Mouse (Mus musculus) inflammation-experienced regulatory T-cells, adult 16 weeks (primary cell): ENCODE results near the gene Gm28551. TPM values are rescaled to one million over a fixed set of nuclear protein-coding genes. Genes with fewer than 3 reads are reported as not detected.

Experiments used
- polyA plus RNA-seq: library from polyadenylated mRNA; unstranded; fragments of 100-300 nt; shearing (Covaris generic); gene quantifications from one replicate; pipeline ENCODE4 v1.2.1, GENCODE M21; 2017

Gm28551 gene
- polyA plus RNA-seq = 0.38 TPM

DNA sequence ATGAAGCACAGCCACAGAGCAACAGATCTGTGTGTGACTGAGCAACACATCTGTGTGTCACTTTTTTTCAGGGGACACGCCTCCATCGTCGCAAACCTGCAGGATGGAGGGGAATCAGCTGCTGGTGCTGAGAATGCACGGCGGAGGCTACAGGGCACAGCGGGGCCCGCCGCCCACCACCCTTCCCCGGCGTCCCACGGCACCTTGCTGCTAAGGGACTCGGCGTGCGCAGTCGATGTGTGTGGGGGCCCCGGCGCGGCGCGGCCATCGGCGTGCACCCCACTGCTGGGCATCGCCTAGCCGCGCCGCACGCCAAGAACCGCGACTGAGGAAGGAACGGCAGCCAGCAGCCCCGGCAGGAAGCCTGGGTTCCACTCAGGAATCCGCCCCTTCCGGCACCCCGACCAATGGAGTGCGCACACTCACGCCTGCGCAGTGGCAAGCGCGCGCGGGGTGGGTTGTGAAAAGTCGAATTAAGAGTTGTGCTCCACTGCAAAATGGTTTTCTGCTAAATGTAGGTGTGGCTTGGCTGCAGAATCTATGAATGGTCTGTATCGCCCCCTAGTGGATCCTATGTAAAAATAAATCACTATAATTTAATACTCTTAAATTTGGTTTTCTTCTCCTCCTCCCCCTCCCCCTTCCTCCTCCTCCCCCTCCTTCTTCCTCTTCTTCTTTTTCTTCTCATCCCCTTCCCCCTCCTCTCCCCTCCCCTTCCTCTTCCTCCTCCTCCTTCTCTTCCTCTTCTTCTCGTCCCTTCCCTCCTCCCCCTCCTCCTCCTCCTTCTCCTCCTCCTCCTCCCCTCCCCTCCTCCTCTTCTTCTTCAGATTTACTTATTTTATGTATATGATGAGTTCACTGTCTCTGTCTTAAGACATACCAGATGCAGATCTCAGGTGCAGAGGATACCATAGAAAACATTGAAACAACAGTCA, at the start of gene Gm28551, which contains the start of the genes Asdurf and Asnsd1:
Gm28551 (minus strand) TSS at position 341 of the 935 bp plus-strand sequence.
Asdurf (minus strand) TSS at position 293 of the 935 bp plus-strand sequence.
Asnsd1 (minus strand) TSS at position 426 of the 935 bp plus-strand sequence.

DNA sequence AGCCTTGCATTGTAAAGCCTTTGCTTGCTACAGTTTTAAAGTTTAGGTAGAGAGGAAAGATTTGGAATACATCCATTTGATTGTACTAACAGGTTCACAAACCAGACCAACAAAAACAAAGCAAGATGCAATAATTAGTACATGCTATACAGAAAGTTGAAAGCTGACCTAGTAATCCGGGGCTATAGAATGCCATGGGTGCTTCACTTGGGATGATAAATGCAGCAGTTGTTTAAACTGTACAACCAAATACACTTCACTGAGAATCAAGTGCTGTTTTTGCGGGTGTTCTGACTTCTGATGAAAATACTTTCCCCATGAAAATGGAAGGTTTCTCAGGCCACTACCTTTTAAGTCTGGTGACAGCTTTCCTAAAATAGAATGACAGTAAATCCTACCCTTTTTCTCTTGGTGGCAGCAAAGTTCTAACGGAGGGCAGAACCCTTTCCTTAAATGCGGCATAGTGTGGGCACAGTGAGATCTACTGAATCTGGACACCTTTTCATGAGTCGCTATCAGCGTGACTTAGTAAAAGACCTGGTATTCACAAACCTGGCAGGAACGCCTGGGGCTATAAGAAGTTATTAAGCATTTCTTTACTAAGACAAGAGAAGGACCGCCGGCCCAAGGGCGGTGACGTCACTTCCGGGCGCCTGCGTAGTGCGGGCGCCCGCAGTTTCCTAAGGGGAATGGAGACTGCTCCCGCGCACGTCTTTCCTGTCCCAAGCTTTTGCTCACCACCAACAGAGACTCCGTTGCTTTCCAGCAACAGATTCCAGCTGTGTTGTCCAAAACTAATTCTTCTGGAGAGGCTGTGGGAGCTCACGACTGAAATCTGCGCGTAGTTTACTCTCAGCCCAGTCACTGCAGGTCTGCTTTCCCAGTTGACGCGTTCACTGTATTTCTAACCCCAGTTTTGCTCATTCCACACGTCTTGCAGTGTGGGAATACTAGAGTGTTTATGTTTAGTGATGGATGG, 39.2 kb downstream of the Gm28551 start, which contains the start of gene Osgepl1:
Osgepl1 (plus strand) TSS at position 636 of the 979 bp plus-strand sequence.

DNA sequence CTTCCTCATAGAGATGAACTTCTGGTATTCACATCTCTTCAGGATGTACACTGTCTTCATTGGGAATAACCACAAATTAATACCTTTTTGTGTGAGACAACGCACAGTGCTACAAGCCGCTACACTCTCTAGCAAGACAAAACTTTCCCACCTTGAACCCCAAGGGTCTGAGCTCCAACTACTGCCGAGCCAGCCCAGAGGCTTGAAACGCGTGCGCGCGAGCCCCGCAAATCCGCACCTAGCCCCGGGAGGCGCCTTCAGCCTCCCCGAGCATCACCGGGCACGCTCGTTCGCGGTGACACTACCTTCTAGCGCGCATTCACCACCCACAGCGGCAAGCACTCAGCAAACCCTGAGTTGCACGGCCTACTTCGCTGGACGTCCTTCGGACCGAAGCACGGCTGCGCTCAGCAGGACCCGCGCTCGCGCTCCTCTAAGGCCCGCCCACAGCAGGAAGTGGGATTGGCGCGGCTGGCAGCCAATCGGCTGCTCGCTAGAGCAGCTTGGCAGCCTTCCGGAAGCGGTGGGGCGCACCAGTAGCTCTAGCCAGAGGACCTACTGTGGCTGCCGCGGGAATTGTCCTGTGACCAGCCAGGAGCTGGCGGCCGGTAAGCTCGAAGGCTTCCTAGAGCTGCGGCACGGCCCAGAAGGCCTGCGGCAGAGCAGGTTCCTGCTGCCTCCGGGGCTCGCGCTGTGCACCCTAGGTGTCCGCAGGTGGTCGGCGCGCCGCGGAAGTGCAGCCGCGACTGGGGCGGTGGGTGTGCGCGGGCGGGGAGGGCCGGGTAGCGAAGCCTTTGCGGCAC, 55.7 kb downstream of the Gm28551 start, which contains the start of the genes Pms1, Ormdl1 and Gm28778:
Pms1 (minus strand) TSS at position 438 of the 803 bp plus-strand sequence.
Ormdl1 (plus strand) TSS at position 515 of the 803 bp plus-strand sequence.
Gm28778 (plus strand) TSS at position 531 of the 803 bp plus-strand sequence.

Other genes starting within 250 kb of the Gm28551 start
- not detected for gene 1700019A02Rik, start 165.0 kb downstream of the Gm28551 start, polyA plus RNA-seq
- 33.2 TPM for gene Pms1, start 55.6 kb downstream of the Gm28551 start, polyA plus RNA-seq
- 91.0 TPM for gene Ormdl1, start 55.6 kb downstream of the Gm28551 start, polyA plus RNA-seq
- gene Gm28778, start 55.6 kb downstream of the Gm28551 start, polyA plus RNA-seq = not detected
- gene Osgepl1, start 39.0 kb downstream of the Gm28551 start, polyA plus RNA-seq = 25.2 TPM
- gene Asdurf, start within 50 bp of the Gm28551 start, polyA plus RNA-seq = not detected
- gene Asnsd1, start 85 bp upstream of the Gm28551 start, polyA plus RNA-seq = 63.8 TPM